Mouse (Mus musculus) limb, embryonic 14.5 days (tissue): ENCODE results near the gene Tent5b. TPM values are rescaled to one million over a fixed set of nuclear protein-coding genes. Genes with fewer than 3 reads are reported as not detected.

ENCODE experiments used
- ATAC-seq: fragments of 200-750 bp; cut with Nextera tagmentation; 2 replicates; pipeline ENCODE4 v1.8.0; 2017; ENCODE audit warnings: low read depth, moderate number of reproducible peaks, moderate TSS enrichment; ENCODE audit not compliant: low FRiP score
- DNase-seq: peaks from one replicate; pipeline ENCODE4 v3.0.0-alpha.2; 2015; ENCODE audit warnings: low spot score
- H3K27ac ChIP-seq: fragments of 300-500 bp; sonication (generic); replicated peaks from 2 replicates; pipeline ENCODE4 v1.5.1; 2014; ENCODE audit warnings: low read depth, mild to moderate bottlenecking, low read length, moderate library complexity, mixed read lengths
- H3K27me3 ChIP-seq: fragments of 300-500 bp; sonication (generic); 2 replicates; pipeline ENCODE4 v1.6.1; 2014; ENCODE audit warnings: low read length, mixed read lengths; ENCODE audit not compliant: control insufficient read depth, insufficient read depth
- H3K36me3 ChIP-seq: fragments of 300-500 bp; sonication (generic); 2 replicates; pipeline ENCODE4 v1.6.1; 2014; ENCODE audit warnings: mild to moderate bottlenecking, low read length, moderate library complexity, mixed read lengths; ENCODE audit not compliant: control insufficient read depth, insufficient read depth
- H3K4me1 ChIP-seq: fragments of 300-500 bp; sonication (generic); 2 replicates; pipeline ENCODE4 v1.6.1; 2014; ENCODE audit warnings: antibody characterized with exemption, low read length, mixed read lengths; ENCODE audit not compliant: control insufficient read depth, insufficient read depth
- H3K4me2 ChIP-seq: fragments of 300-500 bp; sonication (generic); replicated peaks from 2 replicates; pipeline ENCODE4 v1.6.1; 2014; ENCODE audit warnings: low read depth, mild to moderate bottlenecking, low read length, moderate library complexity; ENCODE audit not compliant: severe bottlenecking
- H3K4me3 ChIP-seq: fragments of 300-500 bp; sonication (generic); replicated peaks from 2 replicates; pipeline ENCODE4 v1.5.1; 2014; ENCODE audit warnings: low read length
- H3K9ac ChIP-seq: fragments of 300-500 bp; sonication (generic); 2 replicates; pipeline ENCODE4 v1.6.1; 2014; ENCODE audit warnings: mild to moderate bottlenecking, low read depth, low read length, moderate library complexity; ENCODE audit not compliant: severe bottlenecking
- H3K9me3 ChIP-seq: fragments of 300-500 bp; sonication (generic); 2 replicates; pipeline ENCODE4 v1.6.1; 2016; ENCODE audit warnings: low read length; ENCODE audit not compliant: control insufficient read depth
- POLR2A ChIP-seq: fragments of 200-500 bp; IDR thresholded peaks from 2 replicates; pipeline ENCODE4 v1.8.0; 2012; ENCODE audit warnings: inconsistent platforms, mild to moderate bottlenecking, moderate library complexity, borderline replicate concordance; ENCODE audit not compliant: insufficient read depth, insufficient read length; ENCODE audit errors: extremely low read depth
- WGBS: fragments of 180-500 bp; shearing (Covaris S2); extraction: QIAGEN DNeasy Blood & Tissue Kit; methylation state at CpG from one replicate; pipeline ENCODE4 v1.1.7; 2014; 5-methylcytosine and 5-hydroxymethylcytosine counted together
- polyA plus RNA-seq, 2 experiments: library from polyadenylated mRNA; depleted of rRNA in 1 of 2; stranded (reverse) in 1 of 2; unstranded in 1 of 2; fragments of >200 nt; fragmentation: Nextera tagmentation in 1 of 2; extraction: Ambion mirVana in 1 of 2; gene quantifications; 2 replicates each; pipeline versions ENCODE4 v1.2.1 to v1.2.3; 2012 to 2014

The Tent5b gene
- polyA plus RNA-seq, 2 experiments: 0.80 to 1.7 TPM

- Histone ChIP-seq H3K36me3 (no peaks in the 10 kb centered on the region), H3K4me1 (peaks cover 5% of the 10 kb centered on the region), H3K4me2 (no peak overlapping the region), H3K4me3 (no peak overlapping the region), H3K9me3 (no peaks in the 10 kb centered on the region), H3K9ac (no peak overlapping the region), H3K27ac (no peak overlapping the region), H3K27me3 (no peaks in the 10 kb centered on the region)
- no peak for TF ChIP-seq POLR2A
- no peak for DNase-seq
- no peak for ATAC-seq
- WGBS: 70% methylated on average over 3 of the region's 3 CpGs
Measured at GRCm38 (mm10) chr4:133458044-133458443, 21.9 kb upstream of the Tent5b start.

GRCm38 (mm10) chr4:133460006-133460405, 19.9 kb upstream of the Tent5b start:
- Histone ChIP-seq H3K9me3 (no peaks in the 10 kb centered on the region), H3K27ac (no peak overlapping the region), H3K4me2 (no peak overlapping the region), H3K4me3 (no peak overlapping the region), H3K9ac (no peak overlapping the region), H3K4me1 (peaks cover 9% of the 10 kb centered on the region), H3K27me3 (no peaks in the 10 kb centered on the region), H3K36me3 (no peaks in the 10 kb centered on the region)
- DNase-seq (no peak), ATAC-seq (no peak)
- WGBS: 68% methylated on average over 1 of the region's 1 CpGs
- no peak for TF ChIP-seq POLR2A

- no peak for ATAC-seq
- Histone ChIP-seq H3K36me3 (no peaks in the 10 kb centered on the region), H3K27ac (no peak overlapping the region), H3K4me1 (peaks cover 9% of the 10 kb centered on the region), H3K4me2 (no peak overlapping the region), H3K9ac (no peak overlapping the region), H3K4me3 (no peak overlapping the region), H3K27me3 (no peaks in the 10 kb centered on the region), H3K9me3 (no peaks in the 10 kb centered on the region)
- no peak for DNase-seq
- no peak for TF ChIP-seq POLR2A
- 28% methylated on average over 5 of the region's 5 CpGs for WGBS
Measured at GRCm38 (mm10) chr4:133460796-133461325, 19.1 kb upstream of the Tent5b start.

GRCm38 (mm10) chr4:133461362-133461761, 18.6 kb upstream of the Tent5b start:
- no peak overlapping the region for H3K9ac ChIP-seq
- no peak for DNase-seq
- no peak overlapping the region for H3K27ac ChIP-seq
- no peak for TF ChIP-seq POLR2A
- 54% methylated on average over 4 of the region's 4 CpGs for WGBS
- no peaks in the 10 kb centered on the region for H3K27me3 ChIP-seq
- H3K9me3 ChIP-seq: no peaks in the 10 kb centered on the region
- no peak overlapping the region for H3K4me3 ChIP-seq
- H3K36me3 ChIP-seq: no peaks in the 10 kb centered on the region
- no peak overlapping the region for H3K4me2 ChIP-seq
- peaks cover 9% of the 10 kb centered on the region for H3K4me1 ChIP-seq
- no peak for ATAC-seq

- no peak overlapping the region for H3K9ac ChIP-seq
- H3K9me3 ChIP-seq: no peaks in the 10 kb centered on the region
- no peak for TF ChIP-seq POLR2A
- WGBS: 48% methylated on average over 6 of the region's 6 CpGs
- no peaks in the 10 kb centered on the region for H3K36me3 ChIP-seq
- peaks cover 9% of the 10 kb centered on the region for H3K4me1 ChIP-seq
- H3K27me3 ChIP-seq: no peaks in the 10 kb centered on the region
- peak overlapping the region; percentile 27; the same call in 1 of the 2 replicates for H3K27ac ChIP-seq
- H3K4me2 ChIP-seq: no peak overlapping the region
- DNase-seq (no peak), ATAC-seq (no peak)
- H3K4me3 ChIP-seq: no peak overlapping the region
Measured at GRCm38 (mm10) chr4:133463184-133463583, 16.7 kb upstream of the Tent5b start.
